ENCODE assay signal across 8 mouse cellular contexts in the genomic region with DNA sequence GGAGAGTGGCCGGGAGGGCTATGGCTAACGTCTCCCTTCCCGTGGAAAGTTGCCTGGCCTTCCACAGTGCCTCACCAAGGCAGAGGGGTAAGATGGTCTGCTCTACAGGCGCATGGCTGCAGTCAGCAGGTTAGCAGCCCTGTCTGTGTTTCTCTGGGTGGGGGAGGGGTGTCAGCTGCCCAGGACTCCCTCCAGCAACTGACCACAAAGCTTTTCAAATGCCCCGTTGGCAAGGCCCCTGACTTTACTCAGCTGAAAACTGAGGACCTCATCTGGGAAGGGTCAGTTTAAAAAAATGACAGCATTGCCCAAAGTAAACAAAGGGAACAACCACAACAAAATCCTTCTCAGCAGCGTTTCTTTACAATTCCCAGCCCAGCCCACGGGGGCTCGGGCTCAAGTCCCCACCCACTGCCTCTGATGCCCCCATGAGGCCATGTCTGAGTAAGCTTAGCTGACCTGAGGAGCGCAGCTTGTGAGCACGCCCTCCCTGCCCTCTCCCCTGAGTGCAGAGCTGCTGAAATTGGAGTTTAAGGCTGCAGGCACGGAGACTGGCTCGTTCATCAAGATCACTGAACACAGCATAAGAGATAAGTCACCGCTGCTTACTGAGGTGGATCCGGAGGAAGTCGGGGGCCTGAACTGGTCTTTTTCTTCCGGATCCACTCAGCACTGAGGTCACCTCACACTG. TPM values are rescaled to one million over a fixed set of nuclear protein-coding genes. Genes with fewer than 3 reads are reported as not detected.
DNase-seq lines count a peak whose midpoint lies in the region; ATAC-seq and TF ChIP-seq lines count a peak whose summit lies in the region.

No protein-coding gene starts in this region.

- intact Hi-C loops in heart, postnatal 25 days (cut with DNase I) = loop anchor here (5.0 kb wide), 1 partner anchor 155 kb away; no protein-coding TSS in a partner anchor

- ATAC-seq in limb, embryonic 11.5 days (ENCODE audit: insufficient number of reproducible peaks, low FRiP score, low TSS enrichment, low read depth) = peak; percentile 44
- ATAC-seq in midbrain, embryonic 11.5 days (ENCODE audit: low FRiP score) = peak; percentile 67

- H3K36me3 ChIP-seq in limb, embryonic 11.5 days (ENCODE audit: control insufficient read depth, insufficient read depth, low read length) = no peaks in the 10 kb centered on the region
- no peaks in the 10 kb centered on the region for H3K36me3 ChIP-seq in midbrain, embryonic 11.5 days (ENCODE audit: control insufficient read depth, insufficient read depth, low read length)

- no peak overlapping the region for H3K4me3 ChIP-seq in embryonic fibroblast, embryonic 13.5 days (ENCODE audit: insufficient read depth, low read length)
- H3K4me3 ChIP-seq in limb, embryonic 11.5 days (ENCODE audit: low read depth, low read length) = no peak overlapping the region
- H3K4me3 ChIP-seq in midbrain, embryonic 11.5 days (ENCODE audit: low read depth, low read length) = no peak overlapping the region

- no peaks in the 10 kb centered on the region for H3K27me3 ChIP-seq in limb, embryonic 11.5 days (ENCODE audit: control insufficient read depth, insufficient read depth, low read length)
- no peaks in the 10 kb centered on the region; the same call in 1 of the 2 replicates for H3K27me3 ChIP-seq in midbrain, embryonic 11.5 days (ENCODE audit: control insufficient read depth, insufficient read depth, low read length)

- no peak for TF ChIP-seq POLR2A in embryonic fibroblast, embryonic 13.5 days (IDR thresholded peaks at IDR 0.05; ENCODE audit: low read depth, low read length)

- peak overlapping the region; percentile 44 for H3K27ac ChIP-seq in embryonic fibroblast, embryonic 13.5 days (ENCODE audit: insufficient read depth, low read length)
- peak overlapping the region; percentile 99 for H3K27ac ChIP-seq in limb, embryonic 11.5 days (replicated peaks; ENCODE audit: low read depth, low read length)
- H3K27ac ChIP-seq in midbrain, embryonic 11.5 days (ENCODE audit: low read depth, low read length) = peak overlapping the region; percentile 56

- H3K4me2 ChIP-seq in limb, embryonic 11.5 days (ENCODE audit: low read depth, severe bottlenecking) = peak overlapping the region; percentile 33
- H3K4me2 ChIP-seq in midbrain, embryonic 11.5 days = peak overlapping the region; percentile 32

- no peaks in the 10 kb centered on the region for H3K9me3 ChIP-seq in limb, embryonic 11.5 days (ENCODE audit: control insufficient read depth, low read length)
- H3K9me3 ChIP-seq in midbrain, embryonic 11.5 days (ENCODE audit: control insufficient read depth, low read length) = no peaks in the 10 kb centered on the region

- peak overlapping the region; percentile 67 for H3K9ac ChIP-seq in limb, embryonic 11.5 days (ENCODE audit: low read length)
- H3K9ac ChIP-seq in midbrain, embryonic 11.5 days (ENCODE audit: low read length) = peak overlapping the region; percentile 52; the same call in 1 of the 2 replicates

- WGBS in limb, embryonic 11.5 days = 6% methylated on average over 16 of the region's 16 CpGs
- 5% methylated on average over 16 of the region's 16 CpGs for WGBS in midbrain, embryonic 11.5 days

- peak; percentile 16 for DNase-seq in right cerebral cortex, postnatal 25 days
- DNase-seq in right cerebral cortex, adult 18-20 months = no peak
- peak; percentile 9 for DNase-seq in heart, postnatal 25 days (ENCODE audit: low spot score)
- DNase-seq in limb, embryonic 11.5 days (ENCODE audit: low spot score) = peak; percentile 79
- peak; percentile 95 for DNase-seq in midbrain, embryonic 11.5 days (ENCODE audit: low spot score, missing footprints)
- no peak for DNase-seq in urinary bladder, adult 18-20 months (ENCODE audit: low spot score in 2 of 2)
- no peak for DNase-seq in cerebellum, adult 11-12 months

- peak; percentile 27; the same call in 1 of the 2 replicates for TF ChIP-seq CTCF in embryonic fibroblast, embryonic 13.5 days (IDR thresholded peaks at IDR 0.05; ENCODE audit: borderline replicate concordance, insufficient read depth, low read length)

- peaks cover 30% of the 10 kb centered on the region for H3K4me1 ChIP-seq in embryonic fibroblast, embryonic 13.5 days (ENCODE audit: control insufficient read depth, insufficient read depth, low read length)
- H3K4me1 ChIP-seq in limb, embryonic 11.5 days (ENCODE audit: control insufficient read depth, insufficient read depth, low read length) = peaks cover 34% of the 10 kb centered on the region
- H3K4me1 ChIP-seq in midbrain, embryonic 11.5 days (ENCODE audit: control insufficient read depth, insufficient read depth, low read length) = peaks cover 53% of the 10 kb centered on the region

RNA-seq across cellular contexts. Expression of a gene that starts 41.4 kb away (rescaled TPM):
- 123 and 140 TPM in 2 replicates for polyA plus RNA-seq in embryonic fibroblast, embryonic 13.5 days (2011; ENCODE audit: insufficient read length, low read depth, missing spikeins)
- total RNA-seq in heart, postnatal 25 days (2021) = 10 to 100 TPM; 40.8 to 45.4 TPM
- polyA plus RNA-seq in limb, embryonic 11.5 days (2014; fragmentation: Nextera tagmentation; extraction: Ambion mirVana) = 153 TPM in 2 replicates
- polyA plus RNA-seq in midbrain, embryonic 11.5 days (2014; fragmentation: Nextera tagmentation; extraction: Ambion mirVana) = 122 and 127 TPM in 2 replicates

RNA-seq across cellular contexts. Expression of a gene that starts 53.9 kb away (rescaled TPM):
- polyA plus RNA-seq in embryonic fibroblast, embryonic 13.5 days (2011; ENCODE audit: insufficient read length, low read depth, missing spikeins) = 43.1 and 56.1 TPM in 2 replicates
- 1,000 to 10,000 TPM; 1,803 to 1,950 TPM for total RNA-seq in heart, postnatal 25 days (2021)
- 23.3 and 29.2 TPM in 2 replicates for polyA plus RNA-seq in limb, embryonic 11.5 days (2014; fragmentation: Nextera tagmentation; extraction: Ambion mirVana)
- polyA plus RNA-seq in midbrain, embryonic 11.5 days (2014; fragmentation: Nextera tagmentation; extraction: Ambion mirVana) = 27.6 and 29.1 TPM in 2 replicates

Comparison
In these comparisons a context has a peak if more than half of its experiments do, and no peak if none do; other contexts are left out.
1. DNase-seq: peak in right cerebral cortex, postnatal 25 days (single experiment), heart, postnatal 25 days (single experiment), limb, embryonic 11.5 days (single experiment) and midbrain, embryonic 11.5 days (single experiment); none in right cerebral cortex, adult 18-20 months (single experiment), urinary bladder, adult 18-20 months (0 of 2) and cerebellum, adult 11-12 months (single experiment).
2. H3K27ac ChIP-seq: peak in every context shown above with its lines; median percentile 99 in limb, embryonic 11.5 days; 56 in midbrain, embryonic 11.5 days; 44 in embryonic fibroblast, embryonic 13.5 days.